Mouse (Mus musculus) brain, embryonic 14.5 days (tissue): ENCODE results near the gene Ankrd34b.

ENCODE experiments used
- CTCF ChIP-seq: fragments of 200-500 bp; IDR thresholded peaks from 2 replicates; pipeline ENCODE4 v1.5.1; 2012; ENCODE audit warnings: inconsistent platforms, mild to moderate bottlenecking, moderate library complexity, borderline replicate concordance; ENCODE audit not compliant: insufficient read depth, insufficient read length; ENCODE audit errors: extremely low read depth
- POLR2A ChIP-seq: fragments of 200-500 bp; IDR thresholded peaks from 2 replicates; pipeline ENCODE4 v1.6.1; 2012; ENCODE audit warnings: mild to moderate bottlenecking, inconsistent platforms, borderline replicate concordance; ENCODE audit not compliant: poor library complexity, insufficient read depth, insufficient read length, severe bottlenecking; ENCODE audit errors: extremely low read depth

GRCm38 (mm10) chr13:92438656-92439055, 13.0 kb downstream of the Ankrd34b start:
- no peak for TF ChIP-seq POLR2A
- TF ChIP-seq CTCF = no peak
